Mouse (Mus musculus) CH12.LX (cell line): ENCODE results near the gene Ndc1.

Experiments
- CHD2 ChIP-seq: IDR thresholded peaks from 2 replicates; pipeline ENCODE4 v1.6.1; 2011; ENCODE audit warnings: low read length, improper control_type of control experiment
- CTCF ChIP-seq, 2 experiments: IDR thresholded peaks in 1 of 2; conservative IDR thresholded peaks in 1 of 2; 2 replicates each; pipeline ENCODE4 v1.5.1; 2011 to 2012; ENCODE audit warnings: low read depth in 2 of 2, low read length in 2 of 2, improper control_type of control experiment in 1 of 2, inconsistent platforms in 1 of 2, mild to moderate bottlenecking in 1 of 2, moderate library complexity in 1 of 2
- E2F4 ChIP-seq: IDR thresholded peaks from 2 replicates; pipeline ENCODE4 v1.6.1; 2011; ENCODE audit warnings: low read depth, low read length, improper control_type of control experiment; ENCODE audit not compliant: insufficient replicate concordance
- MEF2A ChIP-seq: IDR thresholded peaks from 2 replicates; pipeline ENCODE4 v1.6.1; 2014; ENCODE audit warnings: low read depth, mild to moderate bottlenecking, inconsistent platforms, low read length, improper control_type of control experiment, borderline replicate concordance
- PAX5 ChIP-seq: IDR thresholded peaks from 2 replicates; pipeline ENCODE4 v1.6.1; 2012; ENCODE audit warnings: low read length, inconsistent platforms, mixed read lengths
- POLR2A ChIP-seq: IDR thresholded peaks from 2 replicates; pipeline ENCODE4 v1.6.1; 2011; ENCODE audit warnings: low read depth, mild to moderate bottlenecking, improper control_type of control experiment, low read length
- RCOR1 ChIP-seq: conservative IDR thresholded peaks from 2 replicates; pipeline ENCODE4 v1.6.1; 2012; ENCODE audit warnings: low read depth, mild to moderate bottlenecking, inconsistent platforms, low read length, improper control_type of control experiment
- SIN3A ChIP-seq: IDR thresholded peaks from 2 replicates; pipeline ENCODE4 v1.6.1; 2012; ENCODE audit warnings: low read length, improper control_type of control experiment, inconsistent platforms
- TCF12 ChIP-seq: IDR thresholded peaks from 2 replicates; pipeline ENCODE4 v1.6.1; 2014; ENCODE audit warnings: low read depth, mild to moderate bottlenecking, inconsistent platforms, low read length, improper control_type of control experiment
- ZNF384 ChIP-seq: IDR thresholded peaks from 2 replicates; pipeline ENCODE4 v1.6.1; 2012; ENCODE audit warnings: low read depth, low read length, improper control_type of control experiment, inconsistent platforms

- no peak for TF ChIP-seq CHD2
- TF ChIP-seq POLR2A: no peak
- TF ChIP-seq CTCF (conservative IDR thresholded peaks at IDR 0.05 in 1 of 2, IDR thresholded peaks at IDR 0.05 in 1 of 2; ENCODE audit: low read depth in 2 of 2, low read length in 2 of 2): no peak
- TF ChIP-seq E2F4: no peak
- TF ChIP-seq SIN3A: no peak
- TF ChIP-seq ZNF384: no peak
- TF ChIP-seq TCF12: no peak
- TF ChIP-seq MEF2A: no peak
- TF ChIP-seq RCOR1: no peak
- no peak for TF ChIP-seq PAX5
These were observed 81.9 kb downstream of the Ndc1 start for GRCm38 (mm10) chr4:107449519-107449918.
